Mouse (Mus musculus): ENCODE measurements at regions not wholly inside any gene's neighbourhood (a gene's known extent, or its start where the extent isn't known, plus 50 kb on each side); places are given as distances from the start of the nearest gene placed in this dataset.

- Histone ChIP-seq H3K27ac (ENCODE audit: insufficient read depth, low read length) (no peak overlapping the region), H3K4me1 (ENCODE audit: control insufficient read depth, insufficient read depth, low read length) (no peaks in the 10 kb centered on the region), H3K4me3 (ENCODE audit: insufficient read depth, low read length) (no peak overlapping the region)
- no peak for TF ChIP-seq POLR2A (IDR thresholded peaks at IDR 0.05; ENCODE audit: extremely low read depth, insufficient read depth, low read length)
- TF ChIP-seq CTCF (IDR thresholded peaks at IDR 0.05; ENCODE audit: extremely low read depth, insufficient read depth, low read length) = no peak
Observed at GRCm38 (mm10) chr15:96756456-96756855, 56.9 kb upstream of the Slc38a2 start.

- no peak overlapping the region for H3K27ac ChIP-seq (ENCODE audit: insufficient read depth, low read length)
- no peaks in the 10 kb centered on the region for H3K4me1 ChIP-seq (ENCODE audit: control insufficient read depth, insufficient read depth, low read length)
- no peak for TF ChIP-seq POLR2A (IDR thresholded peaks at IDR 0.05; ENCODE audit: extremely low read depth, insufficient read depth, low read length)
- TF ChIP-seq CTCF (IDR thresholded peaks at IDR 0.05; ENCODE audit: extremely low read depth, insufficient read depth, low read length) = no peak
Observed at GRCm38 (mm10) chr15:96755951-96756350, 56.4 kb upstream of the Slc38a2 start.

GRCm38 (mm10) chr15:96755322-96755942 is 55.9 kb upstream of the Slc38a2 start:
- TF ChIP-seq POLR2A (IDR thresholded peaks at IDR 0.05; ENCODE audit: extremely low read depth, insufficient read depth, low read length) (no peak), CTCF (IDR thresholded peaks at IDR 0.05; ENCODE audit: extremely low read depth, insufficient read depth, low read length) (no peak)
- no peak overlapping the region for H3K27ac ChIP-seq (ENCODE audit: insufficient read depth, low read length)
- H3K4me1 ChIP-seq (ENCODE audit: control insufficient read depth, insufficient read depth, low read length) = no peaks in the 10 kb centered on the region
- no peak overlapping the region for H3K4me3 ChIP-seq (ENCODE audit: insufficient read depth, low read length)

More at GRCm38 (mm10) chr15:96755951-96756350, 56.4 kb upstream of the Slc38a2 start:
- no peak overlapping the region for H3K4me3 ChIP-seq (ENCODE audit: insufficient read depth, low read length)

- TF ChIP-seq POLR2A (IDR thresholded peaks at IDR 0.05; ENCODE audit: extremely low read depth, insufficient read depth, low read length) (no peak), CTCF (IDR thresholded peaks at IDR 0.05; ENCODE audit: extremely low read depth, insufficient read depth, low read length) (no peak)
Observed at GRCm38 (mm10) chr15:96754079-96754478, 54.5 kb upstream of the Slc38a2 start.

GRCm38 (mm10) chr15:96752719-96753118 is 53.2 kb upstream of the Slc38a2 start:
- TF ChIP-seq POLR2A (IDR thresholded peaks at IDR 0.05; ENCODE audit: extremely low read depth, insufficient read depth, low read length) (no peak), CTCF (IDR thresholded peaks at IDR 0.05; ENCODE audit: extremely low read depth, insufficient read depth, low read length) (no peak)
- no peaks in the 10 kb centered on the region for H3K4me1 ChIP-seq (ENCODE audit: control insufficient read depth, insufficient read depth, low read length)
- no peak overlapping the region for H3K27ac ChIP-seq (ENCODE audit: insufficient read depth, low read length)
- H3K4me3 ChIP-seq (ENCODE audit: insufficient read depth, low read length) = no peak overlapping the region

More at GRCm38 (mm10) chr15:96754079-96754478, 54.5 kb upstream of the Slc38a2 start:
- no peak overlapping the region for H3K4me3 ChIP-seq (ENCODE audit: insufficient read depth, low read length)
- no peak overlapping the region for H3K27ac ChIP-seq (ENCODE audit: insufficient read depth, low read length)
- no peaks in the 10 kb centered on the region for H3K4me1 ChIP-seq (ENCODE audit: control insufficient read depth, insufficient read depth, low read length)

- Histone ChIP-seq H3K27ac (ENCODE audit: insufficient read depth, low read length) (no peak overlapping the region), H3K4me3 (ENCODE audit: insufficient read depth, low read length) (no peak overlapping the region), H3K4me1 (ENCODE audit: control insufficient read depth, insufficient read depth, low read length) (no peaks in the 10 kb centered on the region)
- TF ChIP-seq CTCF (IDR thresholded peaks at IDR 0.05; ENCODE audit: extremely low read depth, insufficient read depth, low read length) = no peak
Observed at GRCm38 (mm10) chr15:96752062-96752358, 52.5 kb upstream of the Slc38a2 start.

GRCm38 (mm10) chr15:96751243-96752061 is 51.9 kb upstream of the Slc38a2 start:
- no peak overlapping the region for H3K27ac ChIP-seq (ENCODE audit: insufficient read depth, low read length)
- H3K4me3 ChIP-seq (ENCODE audit: insufficient read depth, low read length) = no peak overlapping the region
- no peaks in the 10 kb centered on the region for H3K4me1 ChIP-seq (ENCODE audit: control insufficient read depth, insufficient read depth, low read length)
- TF ChIP-seq CTCF (IDR thresholded peaks at IDR 0.05; ENCODE audit: extremely low read depth, insufficient read depth, low read length) = no peak
- TF ChIP-seq POLR2A (IDR thresholded peaks at IDR 0.05; ENCODE audit: extremely low read depth, insufficient read depth, low read length) = no peak

GRCm38 (mm10) chr15:96749534-96750256 is 50.2 kb upstream of the Slc38a2 start:
- no peak for TF ChIP-seq CTCF (IDR thresholded peaks at IDR 0.05; ENCODE audit: extremely low read depth, insufficient read depth, low read length)
- TF ChIP-seq POLR2A (IDR thresholded peaks at IDR 0.05; ENCODE audit: extremely low read depth, insufficient read depth, low read length) = no peak
- H3K4me1 ChIP-seq (ENCODE audit: control insufficient read depth, insufficient read depth, low read length) = no peaks in the 10 kb centered on the region
- no peak overlapping the region for H3K4me3 ChIP-seq (ENCODE audit: insufficient read depth, low read length)
- H3K27ac ChIP-seq (ENCODE audit: insufficient read depth, low read length) = no peak overlapping the region
